Mouse (Mus musculus) stomach, embryonic 16.5 days (tissue): ENCODE data around the gene Crim1. TPM values are rescaled to one million over a fixed set of nuclear protein-coding genes. Genes with fewer than 3 reads are reported as not detected.

Experiments
- ATAC-seq: fragments of 200-750 bp; cut with Nextera tagmentation; 2 replicates; pipeline ENCODE4 v1.8.0; 2017; ENCODE audit warnings: moderate number of reproducible peaks, moderate TSS enrichment; ENCODE audit not compliant: insufficient read depth, low FRiP score
- H3K27ac ChIP-seq: fragments of 300-500 bp; sonication (generic); 2 replicates; pipeline ENCODE4 v1.5.1; 2014; ENCODE audit warnings: low read length
- H3K27me3 ChIP-seq: fragments of 300-500 bp; sonication (generic); 2 replicates; pipeline ENCODE4 v1.6.1; 2014; ENCODE audit warnings: low read length, control low read depth, mixed read lengths; ENCODE audit not compliant: control insufficient read depth, insufficient read depth
- H3K36me3 ChIP-seq: fragments of 300-500 bp; sonication (generic); 2 replicates; pipeline ENCODE4 v1.6.1; 2014; ENCODE audit warnings: low read length; ENCODE audit not compliant: control insufficient read depth, insufficient read depth
- H3K4me1 ChIP-seq: fragments of 300-500 bp; sonication (generic); 2 replicates; pipeline ENCODE4 v1.6.1; 2014; ENCODE audit warnings: low read length, control low read depth, mixed read lengths; ENCODE audit not compliant: control insufficient read depth, insufficient read depth
- H3K4me2 ChIP-seq: fragments of 300-500 bp; sonication (generic); 2 replicates; pipeline ENCODE4 v1.6.1; 2014; ENCODE audit warnings: low read depth, low read length, mixed read lengths
- H3K4me3 ChIP-seq: fragments of 300-500 bp; sonication (generic); replicated peaks from 2 replicates; pipeline ENCODE4 v1.5.1; 2014; ENCODE audit warnings: mild to moderate bottlenecking, low read length
- H3K9ac ChIP-seq: fragments of 300-500 bp; sonication (generic); 2 replicates; pipeline ENCODE4 v1.6.1; 2014; ENCODE audit warnings: low read length
- H3K9me3 ChIP-seq: fragments of 300-500 bp; sonication (generic); replicated peaks from 2 replicates; pipeline ENCODE4 v1.6.1; 2016; ENCODE audit warnings: low read length, control low read depth; ENCODE audit not compliant: control insufficient read depth
- WGBS: fragments of 180-500 bp; shearing (Covaris S2); extraction: QIAGEN DNeasy Blood & Tissue Kit; methylation state at CpG from one replicate; pipeline ENCODE4 v1.1.7; 2014; 5-methylcytosine and 5-hydroxymethylcytosine counted together
- polyA plus RNA-seq: library from polyadenylated mRNA; unstranded; fragments of >200 nt; fragmentation: Nextera tagmentation; extraction: Ambion mirVana; gene quantifications from 2 replicates; pipeline ENCODE4 v1.2.1, GENCODE M21; 2015

Gene Crim1
- polyA plus RNA-seq, 1 experiment from 2014 or later, result 3.9 TPM

DNA sequence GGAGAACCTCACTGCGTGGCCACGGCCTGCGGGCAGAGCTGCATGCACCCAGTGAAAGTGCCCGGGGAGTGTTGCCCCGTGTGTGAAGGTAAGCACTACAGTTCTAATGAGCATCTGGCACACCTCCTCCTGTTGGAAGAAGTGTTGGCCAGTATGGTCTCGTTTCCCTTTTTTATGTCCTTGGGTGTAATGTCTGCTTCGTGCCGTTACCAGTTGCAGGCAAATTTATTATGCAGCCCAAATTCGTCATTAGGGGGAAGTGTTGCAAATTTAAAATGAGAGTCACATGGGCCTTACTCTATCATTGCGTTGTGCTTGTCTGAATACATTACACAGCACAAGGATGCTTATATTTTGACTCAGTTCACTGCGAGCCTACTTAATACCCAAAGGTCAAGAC, 115.6 kb downstream of the Crim1 start:
- H3K27me3 ChIP-seq, result no peaks in the 10 kb centered on the region
- H3K4me3 ChIP-seq, result no peak overlapping the region
- no peaks in the 10 kb centered on the region for H3K36me3 ChIP-seq
- WGBS, result 94% methylated on average over 11 of the region's 11 CpGs
- no peaks in the 10 kb centered on the region for H3K4me1 ChIP-seq
- no peak overlapping the region for H3K27ac ChIP-seq
- ATAC-seq, result no peak
- no peak overlapping the region for H3K9ac ChIP-seq
- no peaks in the 10 kb centered on the region for H3K9me3 ChIP-seq
- no peak overlapping the region for H3K4me2 ChIP-seq

DNA sequence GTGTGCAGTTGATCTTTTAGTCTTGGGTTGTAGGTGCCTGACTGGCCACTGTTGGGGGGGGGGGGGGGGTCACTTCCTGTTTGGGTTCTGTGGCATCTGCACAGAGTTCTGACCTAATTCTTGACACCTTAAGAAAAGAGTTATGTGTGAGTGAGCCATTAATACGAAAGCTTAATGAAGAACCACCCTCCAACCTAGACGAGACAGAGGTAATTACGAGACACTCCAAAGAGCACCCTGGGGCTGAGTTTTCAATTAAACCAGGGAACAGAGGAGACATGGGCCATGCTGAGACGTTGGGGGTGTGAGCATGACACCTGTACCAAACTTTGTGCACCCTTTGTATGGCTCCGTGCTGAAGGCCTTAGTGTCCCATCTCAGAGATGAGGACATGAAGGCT, 117.3 kb downstream of the Crim1 start:
- Histone ChIP-seq H3K9ac (no peak overlapping the region), H3K27ac (no peak overlapping the region), H3K27me3 (no peaks in the 10 kb centered on the region), H3K9me3 (no peaks in the 10 kb centered on the region), H3K4me3 (no peak overlapping the region), H3K4me1 (peaks cover 3% of the 10 kb centered on the region), H3K36me3 (no peaks in the 10 kb centered on the region), H3K4me2 (no peak overlapping the region)
- no peak for ATAC-seq
- 87% methylated on average over 5 of the region's 5 CpGs for WGBS

DNA sequence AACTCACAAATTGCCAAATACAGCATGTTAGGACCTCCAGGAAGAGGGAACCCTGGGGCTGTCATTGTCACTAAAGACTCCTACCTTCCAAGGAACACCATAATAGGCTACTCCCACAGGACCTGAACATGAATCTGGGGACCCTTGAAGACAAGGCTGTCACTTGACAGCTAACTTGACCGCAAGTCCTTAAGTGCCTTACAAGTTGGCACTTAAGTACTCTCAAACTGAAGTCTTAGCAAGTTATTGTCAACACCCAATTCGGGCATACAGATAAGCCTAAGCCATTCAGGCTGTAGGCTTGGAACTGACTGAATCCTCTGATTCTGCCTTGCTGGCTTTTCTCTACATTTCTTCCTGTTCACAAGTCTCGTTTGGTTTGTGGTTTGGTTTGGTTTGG, 118.8 kb downstream of the Crim1 start:
- WGBS, result 80% methylated on average over 3 of the region's 3 CpGs
- H3K9ac ChIP-seq, result no peak overlapping the region
- ATAC-seq, result no peak
- H3K4me2 ChIP-seq, result no peak overlapping the region
- H3K9me3 ChIP-seq, result no peaks in the 10 kb centered on the region
- H3K4me3 ChIP-seq, result no peak overlapping the region
- H3K36me3 ChIP-seq, result no peaks in the 10 kb centered on the region
- H3K27me3 ChIP-seq, result no peaks in the 10 kb centered on the region
- peaks cover 10% of the 10 kb centered on the region for H3K4me1 ChIP-seq
- H3K27ac ChIP-seq, result no peak overlapping the region

DNA sequence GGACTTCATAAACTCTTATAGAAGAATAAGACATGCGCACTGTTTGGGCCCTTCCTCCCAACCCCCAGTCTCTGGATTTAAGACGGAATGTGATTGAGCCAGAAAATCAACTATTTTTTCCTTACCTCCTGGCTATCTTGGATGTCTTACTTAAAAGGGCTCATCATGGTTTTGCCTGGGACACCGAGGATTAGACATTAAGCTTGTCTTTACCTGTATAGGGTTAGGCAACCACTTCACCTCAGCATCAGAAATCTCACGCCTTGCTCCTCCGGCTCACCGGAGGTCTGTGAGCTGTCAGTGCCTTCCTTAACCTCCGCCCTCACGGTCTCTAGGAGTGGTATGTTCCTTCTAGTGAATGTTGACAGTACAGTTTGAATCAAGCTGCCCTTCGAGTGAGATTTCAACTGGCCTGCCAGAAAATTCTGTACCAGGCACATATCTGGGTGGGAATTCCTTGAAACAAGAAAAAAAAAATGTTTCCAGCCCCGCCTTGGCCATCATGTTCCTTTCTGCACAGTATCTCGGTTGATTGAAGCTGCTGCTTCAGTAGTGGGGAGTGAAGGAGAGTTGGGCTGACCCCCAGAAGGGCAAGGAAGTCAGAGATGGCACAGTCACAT, 121.3 kb downstream of the Crim1 start:
- Histone ChIP-seq H3K27ac (peak overlapping the region; percentile 38), H3K4me3 (no peak overlapping the region), H3K4me2 (no peak overlapping the region), H3K36me3 (no peaks in the 10 kb centered on the region), H3K9ac (no peak overlapping the region), H3K27me3 (no peaks in the 10 kb centered on the region), H3K4me1 (peaks cover 13% of the 10 kb centered on the region), H3K9me3 (no peaks in the 10 kb centered on the region)
- 76% methylated on average over 11 of the region's 11 CpGs for WGBS
- ATAC-seq, result no peak

DNA sequence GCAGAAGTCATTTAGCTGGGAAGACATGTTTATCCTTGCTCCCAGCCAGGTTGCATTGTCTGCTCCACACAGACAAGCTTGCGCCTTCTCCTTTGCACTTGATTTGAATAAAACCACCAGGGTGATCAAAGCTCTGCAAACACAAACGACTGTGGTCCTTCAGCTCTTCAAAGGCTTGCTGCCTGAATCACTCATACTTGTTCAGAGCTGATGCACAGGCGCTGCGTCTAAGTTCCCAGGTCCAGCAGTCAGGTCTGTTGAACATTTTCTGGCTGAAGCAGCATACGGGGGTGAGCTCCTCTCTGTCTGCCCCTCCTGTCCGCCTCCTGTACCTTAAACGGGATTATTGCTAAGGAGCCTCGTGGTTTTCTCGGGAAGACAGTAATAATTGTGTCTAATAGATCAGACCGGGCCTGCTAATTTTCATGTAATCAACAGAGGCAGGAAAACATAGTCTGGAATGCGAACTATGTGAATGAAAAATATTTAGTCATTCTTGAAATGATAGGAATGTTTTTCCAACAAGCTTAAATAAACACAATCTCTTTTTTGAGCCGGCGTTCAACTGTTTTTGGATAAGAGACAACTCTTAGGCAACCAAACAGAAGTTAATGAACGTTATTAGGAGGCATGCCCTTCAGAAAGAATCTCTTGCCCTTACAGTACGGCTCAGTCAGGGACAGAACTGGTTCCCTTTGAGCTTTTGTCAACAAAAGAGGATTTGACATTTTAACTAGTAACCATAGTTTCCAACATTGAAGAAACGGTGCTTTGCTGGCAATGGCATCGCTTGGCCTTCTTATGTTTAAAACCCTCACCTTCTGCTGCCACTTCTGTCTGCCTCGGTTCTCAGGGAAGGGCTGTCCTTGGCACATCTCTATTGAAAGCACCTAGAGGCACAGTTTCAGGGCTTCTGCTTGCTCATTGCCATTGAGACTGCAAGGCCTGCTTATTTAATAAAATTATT, 122.6 kb downstream of the Crim1 start:
- Histone ChIP-seq H3K27me3 (no peaks in the 10 kb centered on the region), H3K36me3 (no peaks in the 10 kb centered on the region), H3K27ac (peak overlapping the region; percentile 66; the same call in 1 of the 2 replicates), H3K4me1 (peaks cover 14% of the 10 kb centered on the region), H3K4me3 (no peak overlapping the region), H3K4me2 (no peak overlapping the region), H3K9ac (no peak overlapping the region), H3K9me3 (no peaks in the 10 kb centered on the region)
- 23% methylated on average over 18 of the region's 18 CpGs for WGBS
- no peak for ATAC-seq

DNA sequence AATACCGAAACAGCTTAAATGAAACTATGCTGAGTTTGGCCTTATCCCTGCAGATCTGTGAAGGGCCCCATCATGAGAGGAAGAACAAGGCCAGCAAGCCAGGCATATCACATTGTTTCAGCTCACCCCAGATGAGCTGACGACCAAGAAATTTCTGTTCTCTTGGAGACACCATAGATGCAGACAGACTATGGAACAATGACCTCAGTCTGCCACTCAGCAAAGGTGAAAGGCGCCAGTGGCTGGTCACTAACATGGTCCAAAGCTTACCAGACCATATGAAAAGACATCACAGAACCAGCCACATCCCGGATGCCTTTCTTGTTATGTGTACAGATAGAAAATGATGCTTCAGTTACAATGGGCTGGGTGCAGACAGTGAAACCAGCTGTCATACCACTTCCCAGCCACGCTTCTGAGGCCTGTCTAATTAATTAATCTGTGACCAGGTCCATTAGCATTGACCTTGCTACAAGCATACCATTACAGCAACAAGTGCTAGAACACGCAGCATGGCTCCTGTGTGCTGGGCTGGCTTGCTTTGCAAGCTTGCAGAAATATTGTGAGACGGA, 125.8 kb downstream of the Crim1 start:
- no peak for ATAC-seq
- Histone ChIP-seq H3K9me3 (no peaks in the 10 kb centered on the region), H3K27ac (no peak overlapping the region), H3K9ac (no peak overlapping the region), H3K4me2 (no peak overlapping the region), H3K4me1 (peaks cover 14% of the 10 kb centered on the region), H3K36me3 (no peaks in the 10 kb centered on the region), H3K4me3 (no peak overlapping the region), H3K27me3 (no peaks in the 10 kb centered on the region)
- 83% methylated on average over 7 of the region's 7 CpGs for WGBS

DNA sequence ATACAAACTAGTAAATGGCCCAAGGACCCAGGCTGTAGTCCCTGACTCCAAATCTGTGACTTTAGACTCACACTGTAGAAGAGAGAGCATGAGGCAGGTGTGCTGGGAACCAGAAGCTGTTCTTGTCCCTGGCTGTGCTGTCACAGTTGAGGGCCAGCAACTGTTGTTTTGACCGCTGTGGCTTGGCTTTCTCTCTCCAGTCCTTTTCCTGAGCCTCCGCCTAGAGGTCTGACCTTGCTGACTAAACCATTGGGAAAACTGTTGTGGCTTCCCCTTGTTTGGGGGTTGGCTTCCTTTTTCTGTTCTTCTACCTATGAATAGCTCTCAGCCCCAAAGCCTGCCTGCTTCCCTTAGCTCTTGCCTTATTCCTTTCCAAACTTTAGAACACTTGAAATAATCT, 126.3 kb downstream of the Crim1 start:
- no peaks in the 10 kb centered on the region for H3K27me3 ChIP-seq
- H3K9me3 ChIP-seq, result no peaks in the 10 kb centered on the region
- no peak overlapping the region for H3K4me3 ChIP-seq
- no peaks in the 10 kb centered on the region for H3K36me3 ChIP-seq
- H3K27ac ChIP-seq, result no peak overlapping the region
- no peak overlapping the region for H3K4me2 ChIP-seq
- no peak overlapping the region for H3K9ac ChIP-seq
- ATAC-seq, result no peak
- 86% methylated on average over 2 of the region's 2 CpGs for WGBS
- peaks cover 14% of the 10 kb centered on the region for H3K4me1 ChIP-seq

DNA sequence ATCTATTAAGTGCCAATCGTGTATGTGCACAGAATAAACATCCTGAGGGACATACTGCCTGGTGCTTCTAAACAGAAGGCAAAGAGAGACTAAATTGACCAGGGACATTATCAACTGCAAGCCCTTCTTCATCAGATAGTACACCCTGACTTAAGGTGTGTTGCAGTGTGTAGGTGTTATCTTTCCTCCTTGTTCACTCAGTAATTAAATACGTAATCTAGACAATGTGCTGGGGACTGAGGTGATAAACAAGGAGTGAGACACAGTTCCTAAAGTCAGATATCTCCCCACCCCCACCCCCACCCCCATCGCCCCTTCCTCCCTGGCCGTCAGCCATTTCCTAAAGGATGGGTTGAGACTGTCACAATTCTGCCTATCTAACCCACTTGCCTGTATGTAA, 127.1 kb downstream of the Crim1 start:
- no peak overlapping the region for H3K27ac ChIP-seq
- H3K27me3 ChIP-seq, result no peaks in the 10 kb centered on the region
- H3K9ac ChIP-seq, result no peak overlapping the region
- WGBS, result 50% methylated on average over 4 of the region's 4 CpGs
- no peaks in the 10 kb centered on the region for H3K36me3 ChIP-seq
- no peaks in the 10 kb centered on the region for H3K9me3 ChIP-seq
- no peak overlapping the region for H3K4me2 ChIP-seq
- ATAC-seq, result no peak
- peaks cover 13% of the 10 kb centered on the region for H3K4me1 ChIP-seq
- no peak overlapping the region for H3K4me3 ChIP-seq

DNA sequence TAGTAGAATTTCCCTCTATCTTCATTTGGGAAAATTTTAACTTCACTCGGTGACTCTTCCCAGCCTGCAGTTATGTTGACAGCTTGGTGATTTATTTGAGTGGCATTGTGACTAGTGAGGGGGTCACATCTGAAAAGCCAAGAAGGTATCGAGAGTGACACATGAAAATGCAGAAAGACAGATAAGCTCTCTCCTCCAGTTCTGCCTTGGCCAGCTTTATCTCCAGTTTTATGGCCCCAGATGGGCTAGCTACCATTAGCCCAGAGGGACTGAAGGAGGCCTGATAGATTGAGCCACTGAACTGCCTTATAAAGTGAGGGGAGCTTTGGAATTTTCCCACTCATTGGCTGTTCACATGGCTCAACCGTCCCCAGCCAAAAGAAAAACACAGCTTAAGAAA, 128.2 kb downstream of the Crim1 start:
- Histone ChIP-seq H3K36me3 (no peaks in the 10 kb centered on the region), H3K27me3 (no peaks in the 10 kb centered on the region), H3K9me3 (no peaks in the 10 kb centered on the region), H3K9ac (no peak overlapping the region), H3K4me3 (no peak overlapping the region), H3K27ac (peak overlapping the region; percentile 15; the same call in 1 of the 2 replicates), H3K4me2 (no peak overlapping the region), H3K4me1 (0 out of 2 replicates have a peak, but pooled peaks cover 5% of the 10 kb centered on the region)
- no peak for ATAC-seq
- WGBS, result 34% methylated on average over 3 of the region's 3 CpGs
